Mouse (Mus musculus): ENCODE results near the gene Qdpr. TPM values are rescaled to one million over a fixed set of nuclear protein-coding genes. Genes with fewer than 3 reads are reported as not detected.

Qdpr gene
- total RNA-seq, 2 experiments from 2014 or later, result 130 to 138 TPM

- H3K27ac ChIP-seq, result no peak overlapping the region
- DNase-seq (ENCODE audit: extremely low spot score in 1 of 2, low spot score in 2 of 2), result no peak
- no peak for TF ChIP-seq CTCF (IDR thresholded peaks at IDR 0.05)
- intact Hi-C loops (cut with DNase I), result no loop called here
- no peak overlapping the region for H3K4me3 ChIP-seq
These were observed 32.6 kb upstream of the Qdpr start for GRCm38 (mm10) chr5:45482607-45483006.

DNA sequence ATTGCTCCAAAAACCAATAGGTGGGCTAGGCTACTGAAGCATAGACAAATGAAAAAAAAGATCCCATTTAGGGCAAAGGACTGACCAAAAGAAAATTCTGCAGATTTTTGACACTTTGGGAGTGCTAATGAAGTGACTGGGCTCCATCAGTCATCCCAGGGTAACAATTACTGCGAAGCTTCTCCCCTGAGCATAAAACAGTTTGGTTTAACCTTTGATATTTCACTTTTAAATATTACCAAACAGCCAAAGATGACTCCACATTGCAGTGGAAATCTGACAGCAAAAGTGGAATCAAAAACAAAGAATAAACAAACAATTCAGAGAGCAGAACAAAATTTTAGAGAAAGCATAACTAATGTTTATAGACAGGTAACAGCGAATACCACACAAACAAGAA is 31.1 kb upstream of the Qdpr start:
- H3K4me3 ChIP-seq, result no peak overlapping the region
- no peak for TF ChIP-seq CTCF (IDR thresholded peaks at IDR 0.05)
- intact Hi-C loops (cut with DNase I), result no loop called here
- no peak overlapping the region for H3K27ac ChIP-seq
- no peak for DNase-seq (ENCODE audit: extremely low spot score in 1 of 2, low spot score in 2 of 2)

- intact Hi-C loops (cut with DNase I), result no loop called here
- DNase-seq (ENCODE audit: extremely low spot score in 1 of 2, low spot score in 2 of 2), result no peak
- no peak overlapping the region for H3K4me3 ChIP-seq
- no peak overlapping the region for H3K27ac ChIP-seq
- no peak for TF ChIP-seq CTCF (IDR thresholded peaks at IDR 0.05)
These were observed 30.0 kb upstream of the Qdpr start for GRCm38 (mm10) chr5:45480066-45480465.

- Histone ChIP-seq H3K4me3 (no peak overlapping the region), H3K27ac (no peak overlapping the region)
- intact Hi-C loops (cut with DNase I), result loop anchor here (5.0 kb wide), 1 partner anchor 870 kb away; no protein-coding TSS in a partner anchor
- no peak for TF ChIP-seq CTCF (IDR thresholded peaks at IDR 0.05)
- no peak for DNase-seq (ENCODE audit: extremely low spot score in 1 of 2, low spot score in 2 of 2)
These were observed 27.6 kb upstream of the Qdpr start for GRCm38 (mm10) chr5:45477601-45478000.

GRCm38 (mm10) chr5:45476288-45476687 is 26.3 kb upstream of the Qdpr start:
- Histone ChIP-seq H3K27ac (no peak overlapping the region), H3K4me3 (no peak overlapping the region)
- intact Hi-C loops (cut with DNase I), result loop anchor here (5.0 kb wide), 1 partner anchor 871 kb away; no protein-coding TSS in a partner anchor
- no peak for TF ChIP-seq CTCF (IDR thresholded peaks at IDR 0.05)
- DNase-seq (ENCODE audit: extremely low spot score in 1 of 2, low spot score in 2 of 2), result peak; percentile 21 to 24

- no peak overlapping the region for H3K27ac ChIP-seq
These were observed 25.7 kb upstream of the Qdpr start for GRCm38 (mm10) chr5:45475771-45476170.

DNA sequence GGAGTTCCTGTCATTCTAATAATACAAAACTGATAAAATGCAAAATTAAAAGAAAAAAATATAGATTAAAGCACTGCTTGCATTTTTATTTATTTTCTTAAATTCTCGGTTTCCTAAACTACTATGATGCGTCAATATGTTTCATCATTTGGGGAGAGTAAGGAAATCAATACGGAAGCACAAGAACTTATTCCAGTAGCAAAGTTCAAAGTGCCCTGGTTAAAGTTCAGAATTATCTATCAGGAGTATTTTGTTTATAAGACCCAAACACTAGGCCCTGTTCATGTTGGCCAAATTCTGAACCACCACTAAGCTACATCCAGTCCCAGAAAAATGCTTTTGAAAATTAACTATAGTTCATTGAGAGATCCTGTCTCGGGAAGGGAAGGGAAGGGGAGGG is 24.7 kb upstream of the Qdpr start:
- no peak overlapping the region for H3K27ac ChIP-seq
- H3K4me3 ChIP-seq, result no peak overlapping the region
- DNase-seq (ENCODE audit: extremely low spot score in 1 of 2, low spot score in 2 of 2), result no peak
- TF ChIP-seq CTCF (IDR thresholded peaks at IDR 0.05), result no peak
- intact Hi-C loops (cut with DNase I), result loop anchor here (1.0 to 5.0 kb wide), 4 partner anchors 18 to 873 kb away; partner anchors contain the start of genes Lap3 and Ncapg

More at GRCm38 (mm10) chr5:45475771-45476170, 25.7 kb upstream of the Qdpr start:
- DNase-seq (ENCODE audit: extremely low spot score in 1 of 2, low spot score in 2 of 2), result no peak
- intact Hi-C loops (cut with DNase I), result loop anchor here (2.0 to 5.0 kb wide), 2 partner anchors 17 to 872 kb away; partner anchors contain the start of gene Lap3
- no peak for TF ChIP-seq CTCF (IDR thresholded peaks at IDR 0.05)
- H3K4me3 ChIP-seq, result no peak overlapping the region

DNA sequence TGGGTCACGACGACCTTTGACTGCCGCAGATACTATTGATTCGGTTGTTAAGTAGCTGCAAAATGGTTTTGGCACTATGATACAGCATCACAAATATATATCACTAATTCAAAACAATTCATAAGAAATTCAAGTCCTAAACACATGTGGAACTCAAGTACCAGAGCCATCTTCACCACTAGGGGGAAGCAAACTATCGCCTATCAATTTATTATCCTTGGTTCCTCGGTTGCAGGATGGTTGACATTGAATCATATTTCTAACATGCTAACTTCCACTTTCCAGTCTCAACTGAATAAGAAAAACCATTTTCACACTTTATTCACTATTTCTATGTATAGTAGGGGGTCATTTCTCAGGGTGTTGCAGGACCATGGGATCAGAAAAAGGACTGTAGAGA is 24.2 kb upstream of the Qdpr start:
- TF ChIP-seq CTCF (IDR thresholded peaks at IDR 0.05), result peak; percentile 86
- DNase-seq (ENCODE audit: extremely low spot score in 1 of 2, low spot score in 2 of 2), result peak in 1 of 2 experiments; percentile 48
- H3K4me3 ChIP-seq, result no peak overlapping the region
- peak overlapping the region; percentile 3; the same call in 1 of the 2 replicates for H3K27ac ChIP-seq
- intact Hi-C loops (cut with DNase I), result loop anchor here (1.0 to 2.0 kb wide), 3 partner anchors 19 to 195 kb away; partner anchors contain the start of genes Lap3 and Ncapg

DNA sequence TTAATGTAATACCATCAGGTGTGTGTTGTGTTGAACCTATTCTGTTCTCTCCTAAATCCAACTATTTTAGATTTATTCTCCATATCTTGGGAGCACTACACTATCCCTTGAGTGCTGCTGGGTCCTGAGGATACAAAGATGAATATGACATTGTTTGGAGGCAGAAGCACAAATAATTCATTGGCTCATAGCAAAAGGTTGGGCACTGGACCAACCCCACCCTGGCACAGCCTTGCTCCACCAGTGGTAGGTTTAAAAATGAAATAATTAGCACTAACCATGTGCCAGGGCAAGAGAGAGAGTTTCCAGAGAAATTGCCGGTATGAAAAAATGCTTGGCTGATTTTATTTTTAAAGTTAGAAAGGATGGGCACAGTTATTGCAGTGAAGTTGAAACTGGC is 23.5 kb upstream of the Qdpr start:
- DNase-seq (ENCODE audit: extremely low spot score in 1 of 2, low spot score in 2 of 2), result no peak
- intact Hi-C loops (cut with DNase I), result no loop called here
- Histone ChIP-seq H3K27ac (peak overlapping the region; percentile 41; the same call in 1 of the 2 replicates), H3K4me3 (no peak overlapping the region)
- no peak for TF ChIP-seq CTCF (IDR thresholded peaks at IDR 0.05)

DNA sequence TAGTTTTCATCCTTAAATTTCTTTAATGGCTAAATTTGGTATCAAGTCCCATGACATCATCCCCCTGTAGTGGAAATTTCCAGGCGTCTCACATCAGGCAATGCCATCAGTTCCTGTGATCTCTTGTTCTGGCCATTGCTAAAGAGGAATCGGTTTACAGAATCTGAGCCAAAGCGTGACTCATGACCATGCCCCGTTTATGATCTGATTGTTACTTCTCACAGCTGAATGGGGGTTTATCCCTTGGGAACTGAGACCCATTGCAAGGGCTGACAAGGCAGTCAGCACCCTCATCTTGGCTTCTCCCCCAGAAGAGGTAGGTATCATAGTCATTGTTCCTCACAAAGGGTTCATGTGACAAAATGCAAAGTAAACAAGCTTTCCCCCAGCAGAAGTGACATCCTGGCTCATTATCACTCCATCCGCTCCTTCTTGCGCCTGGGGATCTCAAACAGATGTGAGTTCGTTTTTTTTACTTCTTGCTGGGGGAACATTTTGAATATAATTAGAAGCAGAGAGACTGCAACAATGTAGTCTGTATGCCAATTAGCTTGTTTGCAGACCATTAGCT is 22.9 kb upstream of the Qdpr start:
- no peak for TF ChIP-seq CTCF (IDR thresholded peaks at IDR 0.05)
- intact Hi-C loops (cut with DNase I), result no loop called here
- no peak overlapping the region for H3K4me3 ChIP-seq
- no peak for DNase-seq (ENCODE audit: extremely low spot score in 1 of 2, low spot score in 2 of 2)
- H3K27ac ChIP-seq, result peak overlapping the region; percentile 41; the same call in 1 of the 2 replicates

DNA sequence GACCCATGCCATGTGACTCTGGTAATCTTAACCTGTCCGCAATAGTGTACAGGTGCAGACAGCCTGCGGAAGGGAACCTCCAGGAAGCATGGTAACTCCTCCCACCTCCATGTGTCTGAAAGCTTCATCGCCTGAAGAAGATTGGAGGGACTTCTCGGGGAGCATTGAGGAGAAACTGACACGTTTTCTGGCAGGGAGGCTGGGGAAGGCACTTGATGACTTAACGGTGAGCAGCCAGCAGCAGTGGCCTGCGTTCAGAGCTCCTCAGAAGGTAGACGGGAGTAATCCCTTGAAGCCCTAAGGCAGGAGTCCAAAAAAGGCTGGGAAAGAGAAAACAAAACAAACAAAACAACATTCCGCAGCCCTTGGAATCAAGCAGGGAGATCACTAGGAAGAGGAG is 4.4 kb upstream of the Qdpr start:
- DNase-seq (ENCODE audit: extremely low spot score in 1 of 2, low spot score in 2 of 2), result no peak
- no peak overlapping the region for H3K4me3 ChIP-seq
- no peak for TF ChIP-seq CTCF (IDR thresholded peaks at IDR 0.05)
- intact Hi-C loops (cut with DNase I), result no loop called here
- H3K27ac ChIP-seq, result no peak overlapping the region

- Histone ChIP-seq H3K27ac (no peak within 1 kb of the TSS), H3K4me3 (no peak within 1 kb of the TSS)
- intact Hi-C loops (cut with DNase I), result no loop called here
- DNase-seq (ENCODE audit: extremely low spot score in 1 of 2, low spot score in 2 of 2), result no peak
- TF ChIP-seq CTCF (IDR thresholded peaks at IDR 0.05), result no peak
These were observed 3.4 kb upstream of the Qdpr start, which contains the start of gene Clrn2 for GRCm38 (mm10) chr5:45453451-45453850. Clrn2 (plus strand) TSS chr5:45453751.

DNA sequence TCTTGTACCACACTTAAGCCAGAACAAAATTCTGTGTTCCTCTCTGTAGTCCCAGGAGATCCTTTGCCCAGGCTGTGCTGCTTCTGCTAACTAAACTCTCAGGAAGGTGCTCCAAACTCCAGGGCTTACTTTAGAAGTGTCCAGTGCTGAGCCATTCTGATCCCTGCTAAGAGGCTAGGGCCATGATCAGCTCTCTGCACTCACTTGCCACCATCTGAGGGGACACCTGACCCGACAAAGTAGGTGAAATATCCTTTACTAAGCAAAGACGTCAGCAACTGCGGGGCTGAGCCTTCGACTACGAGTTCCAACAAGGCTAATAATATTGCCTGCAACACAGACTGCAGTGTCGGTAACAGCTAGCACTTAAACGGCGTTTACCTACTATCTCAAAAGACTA is 830 bp downstream of the Qdpr start:
- intact Hi-C loops (cut with DNase I), result loop anchor here (2.0 kb wide), 1 partner anchor 44 kb away; the partner anchor contains the start of gene Lap3
- peak overlapping the region; percentile 69 for H3K27ac ChIP-seq
- no peak for DNase-seq (ENCODE audit: extremely low spot score in 1 of 2, low spot score in 2 of 2)

More for the DNA sequence above, 830 bp downstream of the Qdpr start:
- peak overlapping the region; percentile 85 for H3K4me3 ChIP-seq
- TF ChIP-seq CTCF (IDR thresholded peaks at IDR 0.05), result no peak
